Mouse (Mus musculus) c-Kit-positive CD71-negative TER-119-negative erythroid progenitor cells, embryonic 14.5 days (primary cell): ENCODE results near the gene Card9.

Experiments
- DNase-seq: peaks from one replicate; pipeline ENCODE4 v3.0.0-alpha.2; 2013; ENCODE audit warnings: low read depth

Card9 gene

GRCm38 (mm10) chr2:26325386-26326181 is 35.1 kb downstream of the Card9 start:
- DNase-seq = peak; percentile 68

GRCm38 (mm10) chr2:26324917-26325316 is 35.8 kb downstream of the Card9 start:
- DNase-seq = no peak

GRCm38 (mm10) chr2:26323589-26324325 is 37.0 kb downstream of the Card9 start:
- no peak for DNase-seq

- no peak for DNase-seq
Measured at GRCm38 (mm10) chr2:26320245-26321185, 40.2 kb downstream of the Card9 start.

- no peak for DNase-seq
Measured at GRCm38 (mm10) chr2:26319519-26320244, 41.0 kb downstream of the Card9 start.

GRCm38 (mm10) chr2:26319109-26319508 is 41.6 kb downstream of the Card9 start:
- no peak for DNase-seq

GRCm38 (mm10) chr2:26317991-26318672 is 42.6 kb downstream of the Card9 start:
- DNase-seq = no peak

- no peak for DNase-seq
Measured at GRCm38 (mm10) chr2:26317371-26317770, 43.3 kb downstream of the Card9 start.

- DNase-seq = no peak
Measured at GRCm38 (mm10) chr2:26316576-26317246, 44.0 kb downstream of the Card9 start.

GRCm38 (mm10) chr2:26315925-26316311 is 44.8 kb downstream of the Card9 start:
- no peak for DNase-seq

- peak; percentile 31 for DNase-seq
Measured at GRCm38 (mm10) chr2:26315072-26315924, 45.4 kb downstream of the Card9 start, which contains the start of gene Gpsm1. TSS of gene Gpsm1 (plus strand) at chr2:26315515.

- DNase-seq = no peak
Measured at GRCm38 (mm10) chr2:26314281-26315071, 46.2 kb downstream of the Card9 start.

GRCm38 (mm10) chr2:26313394-26313793 is 47.3 kb downstream of the Card9 start:
- no peak for DNase-seq

GRCm38 (mm10) chr2:26312812-26313211 is 47.9 kb downstream of the Card9 start:
- no peak for DNase-seq

- no peak for DNase-seq
Measured at GRCm38 (mm10) chr2:26311936-26312335, 48.8 kb downstream of the Card9 start.

GRCm38 (mm10) chr2:26309739-26310138 is 51.0 kb downstream of the Card9 start:
- DNase-seq = no peak

- DNase-seq = no peak
Measured at GRCm38 (mm10) chr2:26306702-26307101, 54.0 kb downstream of the Card9 start.

GRCm38 (mm10) chr2:26305555-26305954 is 55.2 kb downstream of the Card9 start:
- no peak for DNase-seq
